Mouse (Mus musculus): Measurements from ENCODE around the gene Mtmr14. TPM values are rescaled to one million over a fixed set of nuclear protein-coding genes. Genes with fewer than 3 reads are reported as not detected.

Mtmr14 gene
- polyA plus RNA-seq, 1 experiment from 2014 or later = 20.8 TPM

Other genes starting within 250 kb of the Mtmr14 start
- 32.4 and 37.8 TPM in 2 replicates for gene Thumpd3, start 191.6 kb upstream of the Mtmr14 start, polyA plus RNA-seq (2015; fragmentation: Nextera tagmentation; extraction: Ambion mirVana)
- 42.6 and 53.4 TPM in 2 replicates for gene Setd5, start 160.5 kb upstream of the Mtmr14 start, polyA plus RNA-seq (2015; fragmentation: Nextera tagmentation; extraction: Ambion mirVana)
- gene Lhfpl4, start 42.5 kb upstream of the Mtmr14 start, polyA plus RNA-seq (2015; fragmentation: Nextera tagmentation; extraction: Ambion mirVana) = 0.35 and 0.81 TPM in 2 replicates
- gene Cpne9, start 44.5 kb downstream of the Mtmr14 start, polyA plus RNA-seq (2015; fragmentation: Nextera tagmentation; extraction: Ambion mirVana) = 0.25 TPM in 1 of 2 replicates, not detected in the other
- gene Brpf1, start 69.3 kb downstream of the Mtmr14 start, polyA plus RNA-seq (2015; fragmentation: Nextera tagmentation; extraction: Ambion mirVana) = 9.0 and 12.0 TPM in 2 replicates
- 6.1 and 9.6 TPM in 2 replicates for gene Ogg1, start 89.1 kb downstream of the Mtmr14 start, polyA plus RNA-seq (2015; fragmentation: Nextera tagmentation; extraction: Ambion mirVana)
- 110 and 122 TPM in 2 replicates for gene Camk1, start 106.1 kb downstream of the Mtmr14 start, polyA plus RNA-seq (2015; fragmentation: Nextera tagmentation; extraction: Ambion mirVana)
- 36.1 and 43.9 TPM in 2 replicates for gene Tada3, start 140.0 kb downstream of the Mtmr14 start, polyA plus RNA-seq (2015; fragmentation: Nextera tagmentation; extraction: Ambion mirVana)
- 232 and 253 TPM in 2 replicates for gene Arpc4, start 140.3 kb downstream of the Mtmr14 start, polyA plus RNA-seq (2015; fragmentation: Nextera tagmentation; extraction: Ambion mirVana)
- 1.4 and 2.0 TPM in 2 replicates for gene Ttll3, start 151.4 kb downstream of the Mtmr14 start, polyA plus RNA-seq (2015; fragmentation: Nextera tagmentation; extraction: Ambion mirVana)
- gene Rpusd3, start 181.5 kb downstream of the Mtmr14 start, polyA plus RNA-seq (2015; fragmentation: Nextera tagmentation; extraction: Ambion mirVana) = 9.5 and 16.1 TPM in 2 replicates
- not detected in 2 replicates for gene Cidec, start 197.9 kb downstream of the Mtmr14 start, polyA plus RNA-seq (2015; fragmentation: Nextera tagmentation; extraction: Ambion mirVana)
- gene Jagn1, start 204.7 kb downstream of the Mtmr14 start, polyA plus RNA-seq (2015; fragmentation: Nextera tagmentation; extraction: Ambion mirVana) = 57.4 and 64.0 TPM in 2 replicates
- 1.4 and 3.5 TPM in 2 replicates for gene Il17re, start 220.6 kb downstream of the Mtmr14 start, polyA plus RNA-seq (2015; fragmentation: Nextera tagmentation; extraction: Ambion mirVana)
- gene Il17rc, start 233.6 kb downstream of the Mtmr14 start, polyA plus RNA-seq (2015; fragmentation: Nextera tagmentation; extraction: Ambion mirVana) = 11.5 and 15.6 TPM in 2 replicates
- 38.3 and 44.3 TPM in 2 replicates for gene Creld1, start 245.5 kb downstream of the Mtmr14 start, polyA plus RNA-seq (2015; fragmentation: Nextera tagmentation; extraction: Ambion mirVana)